Mouse (Mus musculus) forebrain, embryonic 10.5 days (tissue): ENCODE results near the gene Parp16. TPM values are rescaled to one million over a fixed set of nuclear protein-coding genes. Genes with fewer than 3 reads are reported as not detected.

ENCODE experiments used
- DNase-seq: peaks from one replicate; pipeline ENCODE4 v3.0.0-alpha.2; 2017; ENCODE audit warnings: low spot score; ENCODE audit errors: extremely low spot score
- H3K27ac ChIP-seq: fragments of 300-500 bp; sonication (generic); 2 replicates; pipeline ENCODE4 v1.5.1; 2016; ENCODE audit warnings: mild to moderate bottlenecking
- H3K27me3 ChIP-seq: fragments of 300-500 bp; sonication (generic); 2 replicates; pipeline ENCODE4 v1.6.1; 2016; ENCODE audit warnings: mild to moderate bottlenecking; ENCODE audit not compliant: poor library complexity, severe bottlenecking
- H3K36me3 ChIP-seq: fragments of 300-500 bp; sonication (generic); replicated peaks from 2 replicates; pipeline ENCODE4 v1.6.1; 2016; ENCODE audit warnings: mild to moderate bottlenecking, moderate library complexity
- H3K4me1 ChIP-seq: fragments of 300-500 bp; sonication (generic); 2 replicates; pipeline ENCODE4 v1.6.1; 2016
- H3K4me3 ChIP-seq: fragments of 300-500 bp; sonication (generic); 2 replicates; pipeline ENCODE4 v1.5.1; 2016; ENCODE audit warnings: mild to moderate bottlenecking, moderate library complexity
- H3K9me3 ChIP-seq: fragments of 300-500 bp; sonication (generic); 2 replicates; pipeline ENCODE4 v1.6.1; 2016; ENCODE audit warnings: mild to moderate bottlenecking, moderate library complexity
- WGBS: fragments of 180-500 bp; shearing (Covaris S2); methylation state at CpG from one replicate; pipeline ENCODE4 v1.1.7; 2016; 5-methylcytosine and 5-hydroxymethylcytosine counted together
- polyA plus RNA-seq: library from polyadenylated mRNA; unstranded; fragments of >200 nt; fragmentation: Nextera tagmentation; extraction: Ambion mirVana; gene quantifications from 2 replicates; pipeline ENCODE4 v1.2.1, GENCODE M21; 2016

Gene Parp16
- polyA plus RNA-seq, 1 experiment from 2014 or later = 8.5 TPM

- H3K9me3 ChIP-seq = no peaks in the 10 kb centered on the region
- WGBS = 67% methylated on average over 5 of the region's 5 CpGs
- H3K4me1 ChIP-seq = peaks cover 22% of the 10 kb centered on the region
Measured at GRCm38 (mm10) chr9:65241973-65242372, 46.8 kb downstream of the Parp16 start.

GRCm38 (mm10) chr9:65243249-65243648 is 48.1 kb downstream of the Parp16 start:
- DNase-seq = no peak
- H3K4me3 ChIP-seq = no peak overlapping the region
- 0 out of 2 replicates have a peak, but pooled peaks cover 3% of the 10 kb centered on the region for H3K36me3 ChIP-seq
- WGBS = 60% methylated on average over 4 of the region's 4 CpGs
- no peak overlapping the region for H3K27ac ChIP-seq
- peaks cover 28% of the 10 kb centered on the region for H3K4me1 ChIP-seq
- no peaks in the 10 kb centered on the region for H3K27me3 ChIP-seq
- no peaks in the 10 kb centered on the region for H3K9me3 ChIP-seq

More at GRCm38 (mm10) chr9:65241973-65242372, 46.8 kb downstream of the Parp16 start:
- H3K36me3 ChIP-seq = peaks cover 8% of the 10 kb centered on the region
- no peak overlapping the region for H3K4me3 ChIP-seq
- H3K27me3 ChIP-seq = no peaks in the 10 kb centered on the region
- no peak overlapping the region for H3K27ac ChIP-seq
- DNase-seq = no peak

GRCm38 (mm10) chr9:65244036-65244806 is 49.1 kb downstream of the Parp16 start:
- no peaks in the 10 kb centered on the region for H3K27me3 ChIP-seq
- peak overlapping the region; percentile 13; the same call in 1 of the 2 replicates for H3K27ac ChIP-seq
- H3K9me3 ChIP-seq = no peaks in the 10 kb centered on the region
- H3K4me1 ChIP-seq = peaks cover 29% of the 10 kb centered on the region
- H3K4me3 ChIP-seq = no peak overlapping the region
- 64% methylated on average over 9 of the region's 9 CpGs for WGBS
- no peak for DNase-seq
- H3K36me3 ChIP-seq = no peaks in the 10 kb centered on the region

GRCm38 (mm10) chr9:65247502-65248376 is 52.6 kb downstream of the Parp16 start:
- no peak overlapping the region for H3K4me3 ChIP-seq
- peaks cover 23% of the 10 kb centered on the region for H3K4me1 ChIP-seq
- no peaks in the 10 kb centered on the region for H3K9me3 ChIP-seq
- DNase-seq = no peak
- H3K36me3 ChIP-seq = no peaks in the 10 kb centered on the region
- H3K27me3 ChIP-seq = no peaks in the 10 kb centered on the region
- H3K27ac ChIP-seq = 0 out of 2 replicates have a peak overlapping the region, but pooled peaks have one; percentile 15
- WGBS = 82% methylated on average over 16 of the region's 16 CpGs

GRCm38 (mm10) chr9:65248377-65248690 is 53.2 kb downstream of the Parp16 start:
- Histone ChIP-seq H3K4me3 (no peak overlapping the region), H3K27me3 (no peaks in the 10 kb centered on the region), H3K4me1 (peaks cover 17% of the 10 kb centered on the region), H3K27ac (0 out of 2 replicates have a peak overlapping the region, but pooled peaks have one; percentile 15), H3K36me3 (no peaks in the 10 kb centered on the region), H3K9me3 (no peaks in the 10 kb centered on the region)
- 93% methylated on average over 5 of the region's 5 CpGs for WGBS
- DNase-seq = no peak

- 75% methylated on average over 3 of the region's 3 CpGs for WGBS
- Histone ChIP-seq H3K27me3 (no peaks in the 10 kb centered on the region), H3K4me1 (peaks cover 14% of the 10 kb centered on the region; the same call in 1 of the 2 replicates)
Measured at GRCm38 (mm10) chr9:65252026-65252425, 56.9 kb downstream of the Parp16 start.

GRCm38 (mm10) chr9:65255906-65256600 is 60.9 kb downstream of the Parp16 start:
- WGBS = 65% methylated on average over 11 of the region's 11 CpGs
- no peaks in the 10 kb centered on the region for H3K27me3 ChIP-seq

More at GRCm38 (mm10) chr9:65252026-65252425, 56.9 kb downstream of the Parp16 start:
- no peak for DNase-seq
- no peaks in the 10 kb centered on the region for H3K9me3 ChIP-seq
- H3K36me3 ChIP-seq = no peaks in the 10 kb centered on the region
- no peak overlapping the region for H3K4me3 ChIP-seq
- no peak overlapping the region for H3K27ac ChIP-seq

GRCm38 (mm10) chr9:65257218-65257910 is 62.2 kb downstream of the Parp16 start:
- H3K4me3 ChIP-seq = no peak overlapping the region
- 74% methylated on average over 9 of the region's 9 CpGs for WGBS
- 0 out of 2 replicates have a peak, but pooled peaks cover 7% of the 10 kb centered on the region for H3K4me1 ChIP-seq
- H3K9me3 ChIP-seq = no peaks in the 10 kb centered on the region
- DNase-seq = no peak
- H3K27ac ChIP-seq = no peak overlapping the region
- H3K36me3 ChIP-seq = no peaks in the 10 kb centered on the region
- no peaks in the 10 kb centered on the region for H3K27me3 ChIP-seq

More at GRCm38 (mm10) chr9:65255906-65256600, 60.9 kb downstream of the Parp16 start:
- H3K4me3 ChIP-seq = no peak overlapping the region
- no peak overlapping the region for H3K27ac ChIP-seq
- H3K36me3 ChIP-seq = no peaks in the 10 kb centered on the region
- no peak for DNase-seq
- no peaks in the 10 kb centered on the region for H3K9me3 ChIP-seq
- 0 out of 2 replicates have a peak, but pooled peaks cover 7% of the 10 kb centered on the region for H3K4me1 ChIP-seq

GRCm38 (mm10) chr9:65259366-65259765 is 64.2 kb downstream of the Parp16 start:
- H3K36me3 ChIP-seq = no peaks in the 10 kb centered on the region
- H3K4me3 ChIP-seq = no peak overlapping the region
- no peaks in the 10 kb centered on the region for H3K27me3 ChIP-seq
- H3K9me3 ChIP-seq = no peaks in the 10 kb centered on the region
- no peak overlapping the region for H3K27ac ChIP-seq
- H3K4me1 ChIP-seq = 0 out of 2 replicates have a peak, but pooled peaks cover 7% of the 10 kb centered on the region
- DNase-seq = no peak
- 86% methylated on average over 7 of the region's 7 CpGs for WGBS

- H3K9me3 ChIP-seq = no peaks in the 10 kb centered on the region
- no peak for DNase-seq
- 90% methylated on average over 2 of the region's 2 CpGs for WGBS
- H3K4me1 ChIP-seq = peaks cover 19% of the 10 kb centered on the region
- H3K4me3 ChIP-seq = no peak overlapping the region
- peaks cover 21% of the 10 kb centered on the region for H3K27me3 ChIP-seq
- H3K36me3 ChIP-seq = no peaks in the 10 kb centered on the region
- H3K27ac ChIP-seq = 0 out of 2 replicates have a peak overlapping the region, but pooled peaks have one; percentile 20
Measured at GRCm38 (mm10) chr9:65261591-65262230, 66.6 kb downstream of the Parp16 start.

- H3K4me3 ChIP-seq = no peak overlapping the region
- WGBS = 92% methylated on average over 3 of the region's 3 CpGs
Measured at GRCm38 (mm10) chr9:65262641-65263120, 67.5 kb downstream of the Parp16 start.

More at GRCm38 (mm10) chr9:65262641-65263120, 67.5 kb downstream of the Parp16 start:
- no peak overlapping the region for H3K27ac ChIP-seq
- H3K36me3 ChIP-seq = no peaks in the 10 kb centered on the region
- no peak for DNase-seq
- H3K4me1 ChIP-seq = peaks cover 28% of the 10 kb centered on the region
- no peaks in the 10 kb centered on the region for H3K9me3 ChIP-seq
- peaks cover 21% of the 10 kb centered on the region for H3K27me3 ChIP-seq
